Mouse (Mus musculus): ENCODE results near the gene Trabd2b. TPM values are rescaled to one million over a fixed set of nuclear protein-coding genes. Genes with fewer than 3 reads are reported as not detected.

Trabd2b gene
- total and polyA plus RNA-seq, 3 experiments: 0.05 TPM; not detected in 2

DNA sequence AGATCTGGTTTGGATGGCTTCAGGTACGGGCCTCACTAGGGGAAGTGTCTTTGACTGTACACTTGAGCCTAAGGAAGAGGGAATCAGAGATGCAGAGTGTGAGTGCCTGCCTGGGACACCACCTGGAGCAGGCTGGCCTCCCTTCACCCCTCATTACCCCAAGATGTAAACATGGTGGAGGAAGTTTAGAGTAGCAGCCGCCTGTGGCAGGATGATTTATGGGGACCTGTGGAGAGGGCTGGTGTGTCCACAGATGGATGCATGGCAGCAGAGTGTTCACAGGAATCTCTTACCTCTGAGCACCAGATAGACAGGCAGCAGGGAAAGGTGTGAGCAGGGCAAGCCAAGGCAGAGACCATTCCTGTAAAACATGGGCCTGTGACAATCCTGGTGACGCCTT lies 199.1 kb downstream of the Trabd2b start:
- TF ChIP-seq GATA2 (IDR thresholded peaks at IDR 0.05; ENCODE audit: borderline replicate concordance, low read depth, low read length) (no peak), GATA1 (IDR thresholded peaks at IDR 0.05; ENCODE audit: borderline replicate concordance, low read length) (no peak), TAL1 (conservative IDR thresholded peaks at IDR 0.05; ENCODE audit: low read depth, low read length) (no peak), POLR2AphosphoS5 (IDR thresholded peaks at IDR 0.05; ENCODE audit: insufficient replicate concordance, low read depth, low read length) (no peak), CTCF (IDR thresholded peaks at IDR 0.05; ENCODE audit: low read depth, low read length) (no peak)
- Histone ChIP-seq H3K4me3 (ENCODE audit: low read depth, low read length) (no peak overlapping the region), H3K36me3 (replicated peaks) (no peaks in the 10 kb centered on the region), H3K27me3 (ENCODE audit: insufficient read depth, low read length) (0 out of 2 replicates have a peak, but pooled peaks cover 2% of the 10 kb centered on the region), H3K4me1 (ENCODE audit: insufficient read depth, low read depth, low read length) (no peaks in the 10 kb centered on the region), H3K9me3 (replicated peaks) (peaks cover 21% of the 10 kb centered on the region)
- ATAC-seq (ENCODE audit: extremely low read depth, insufficient number of reproducible peaks, low FRiP score, poor library complexity, severe bottlenecking): no peak
- DNase-seq (ENCODE audit: low spot score): no peak

DNA sequence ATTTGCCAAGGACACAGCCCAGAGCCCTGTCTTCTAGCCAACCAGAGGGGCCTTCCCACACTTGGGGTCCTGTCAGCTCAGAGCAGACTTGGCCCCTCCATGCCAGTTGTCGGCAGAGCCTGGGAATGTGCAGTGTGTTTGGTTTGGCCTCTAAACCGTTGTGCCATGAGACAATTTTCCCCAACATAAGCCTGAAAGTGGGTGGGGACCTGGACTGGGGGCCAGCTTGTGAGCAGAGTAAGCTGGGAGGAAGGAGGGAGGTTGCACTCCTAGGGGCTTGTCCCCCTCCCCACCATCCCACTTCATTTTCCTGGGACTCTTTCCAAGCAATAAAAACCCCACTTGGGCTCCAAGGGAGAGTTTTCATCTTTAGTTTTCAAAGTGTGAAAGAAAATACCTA lies 201.3 kb downstream of the Trabd2b start:
- Histone ChIP-seq H3K4me1 (ENCODE audit: insufficient read depth, low read depth, low read length) (no peaks in the 10 kb centered on the region), H3K27me3 (ENCODE audit: insufficient read depth, low read length) (no peaks in the 10 kb centered on the region), H3K4me3 (ENCODE audit: low read depth, low read length) (no peak overlapping the region), H3K36me3 (replicated peaks) (no peaks in the 10 kb centered on the region), H3K9me3 (replicated peaks) (peaks cover 22% of the 10 kb centered on the region)
- TF ChIP-seq POLR2AphosphoS5 (IDR thresholded peaks at IDR 0.05; ENCODE audit: insufficient replicate concordance, low read depth, low read length) (no peak), GATA1 (IDR thresholded peaks at IDR 0.05; ENCODE audit: borderline replicate concordance, low read length) (no peak), CTCF (IDR thresholded peaks at IDR 0.05; ENCODE audit: low read depth, low read length) (no peak), TAL1 (conservative IDR thresholded peaks at IDR 0.05; ENCODE audit: low read depth, low read length) (no peak), GATA2 (IDR thresholded peaks at IDR 0.05; ENCODE audit: borderline replicate concordance, low read depth, low read length) (no peak)
- ATAC-seq (ENCODE audit: extremely low read depth, insufficient number of reproducible peaks, low FRiP score, poor library complexity, severe bottlenecking) (no peak), DNase-seq (ENCODE audit: low spot score) (no peak)

DNA sequence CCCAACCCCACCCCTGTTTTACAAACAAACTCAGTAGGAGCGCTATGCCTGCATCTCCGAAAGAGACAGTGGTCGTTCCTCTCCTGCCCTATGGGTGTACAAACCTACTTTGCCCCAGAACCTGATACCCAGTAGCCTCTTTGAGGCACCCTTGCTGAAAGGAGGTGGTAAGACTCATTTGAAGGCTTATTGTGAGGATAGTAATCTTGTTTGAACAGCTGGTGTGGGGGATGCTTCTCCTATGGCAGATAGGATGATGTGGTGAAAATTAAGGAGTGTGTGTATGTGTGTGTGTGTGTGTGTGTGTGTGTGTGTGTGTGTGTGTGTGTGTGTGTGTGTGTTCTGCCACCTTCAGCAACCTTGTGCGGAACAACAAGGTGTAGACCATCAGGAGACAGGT lies 202.8 kb downstream of the Trabd2b start:
- no peaks in the 10 kb centered on the region for H3K4me1 ChIP-seq (ENCODE audit: insufficient read depth, low read depth, low read length)
- H3K4me3 ChIP-seq (ENCODE audit: low read depth, low read length): no peak overlapping the region
- DNase-seq (ENCODE audit: low spot score): no peak
- ATAC-seq (ENCODE audit: extremely low read depth, insufficient number of reproducible peaks, low FRiP score, poor library complexity, severe bottlenecking): no peak
- TF ChIP-seq GATA2 (IDR thresholded peaks at IDR 0.05; ENCODE audit: borderline replicate concordance, low read depth, low read length): no peak
- TF ChIP-seq CTCF (IDR thresholded peaks at IDR 0.05; ENCODE audit: low read depth, low read length): no peak
- TF ChIP-seq GATA1 (IDR thresholded peaks at IDR 0.05; ENCODE audit: borderline replicate concordance, low read length): no peak
- no peak for TF ChIP-seq POLR2AphosphoS5 (IDR thresholded peaks at IDR 0.05; ENCODE audit: insufficient replicate concordance, low read depth, low read length)
- TF ChIP-seq TAL1 (conservative IDR thresholded peaks at IDR 0.05; ENCODE audit: low read depth, low read length): no peak
- H3K36me3 ChIP-seq (replicated peaks): no peaks in the 10 kb centered on the region
- H3K9me3 ChIP-seq (replicated peaks): peaks cover 22% of the 10 kb centered on the region
- no peaks in the 10 kb centered on the region for H3K27me3 ChIP-seq (ENCODE audit: insufficient read depth, low read length)

DNA sequence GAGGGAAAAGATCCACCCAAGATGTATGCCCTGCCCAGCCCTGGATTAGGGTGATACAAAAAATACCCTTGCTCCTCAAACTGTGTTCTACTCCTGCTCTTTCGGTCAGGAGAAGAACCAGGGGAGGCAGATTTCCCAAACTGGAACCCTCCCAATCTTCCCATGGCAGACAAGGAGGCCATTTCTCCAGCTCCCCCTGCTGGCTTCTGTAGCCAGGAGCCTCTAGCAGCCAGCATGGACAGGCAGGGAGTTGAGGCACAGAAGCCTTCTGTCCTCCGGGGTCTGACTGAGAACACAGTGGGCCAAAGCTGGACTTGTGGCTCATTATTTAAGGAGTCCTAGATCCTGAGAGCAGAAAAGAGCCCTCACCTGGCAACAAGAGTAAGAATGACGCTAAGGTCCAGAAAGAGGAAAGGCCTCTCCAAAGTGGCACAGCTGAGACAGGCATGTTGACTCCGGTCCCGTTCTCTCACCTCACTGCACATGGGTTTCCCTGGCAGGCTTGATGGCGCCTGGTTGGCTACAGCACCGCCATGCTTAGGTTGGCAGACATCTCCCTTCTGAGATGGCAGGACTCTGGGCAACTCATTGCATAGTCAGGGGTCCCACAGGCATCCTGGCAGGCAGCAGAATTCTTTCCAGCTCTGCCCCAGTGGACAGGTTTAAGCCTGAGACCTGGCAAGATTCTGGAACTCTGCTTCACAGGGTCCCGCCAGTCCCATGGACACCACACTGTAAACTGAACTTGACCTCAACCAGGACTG lies 204.8 kb downstream of the Trabd2b start:
- DNase-seq (ENCODE audit: low spot score): no peak
- no peaks in the 10 kb centered on the region for H3K27me3 ChIP-seq (ENCODE audit: insufficient read depth, low read length)
- H3K36me3 ChIP-seq (replicated peaks): no peaks in the 10 kb centered on the region
- H3K9me3 ChIP-seq (replicated peaks): peaks cover 16% of the 10 kb centered on the region
- ATAC-seq (ENCODE audit: extremely low read depth, insufficient number of reproducible peaks, low FRiP score, poor library complexity, severe bottlenecking): no peak
- H3K4me1 ChIP-seq (ENCODE audit: insufficient read depth, low read depth, low read length): no peaks in the 10 kb centered on the region
- no peak overlapping the region for H3K4me3 ChIP-seq (ENCODE audit: low read depth, low read length)
- no peak for TF ChIP-seq GATA1 (IDR thresholded peaks at IDR 0.05; ENCODE audit: borderline replicate concordance, low read length)
- no peak for TF ChIP-seq CTCF (IDR thresholded peaks at IDR 0.05; ENCODE audit: low read depth, low read length)
- no peak for TF ChIP-seq GATA2 (IDR thresholded peaks at IDR 0.05; ENCODE audit: borderline replicate concordance, low read depth, low read length)
- no peak for TF ChIP-seq TAL1 (conservative IDR thresholded peaks at IDR 0.05; ENCODE audit: low read depth, low read length)
- TF ChIP-seq POLR2AphosphoS5 (IDR thresholded peaks at IDR 0.05; ENCODE audit: insufficient replicate concordance, low read depth, low read length): no peak

DNA sequence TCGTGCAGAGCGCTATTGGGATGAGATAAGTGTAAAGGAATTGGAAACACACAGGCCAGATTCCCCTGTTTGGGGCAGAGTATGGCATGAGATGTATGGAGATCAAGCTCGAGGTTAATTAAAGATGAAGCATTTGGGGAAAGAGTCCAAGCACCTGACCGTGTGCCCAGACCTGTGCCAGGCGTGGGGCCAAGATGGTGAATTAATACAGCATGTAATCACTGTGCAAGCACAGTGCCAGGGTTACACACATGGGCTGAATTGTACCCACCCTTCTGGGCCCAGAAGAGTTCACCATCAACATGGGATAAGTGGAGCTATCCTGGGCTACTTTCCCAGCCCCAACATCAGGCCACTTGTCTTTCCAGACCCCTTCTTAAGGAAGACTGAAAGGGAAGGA lies 205.5 kb downstream of the Trabd2b start:
- H3K4me1 ChIP-seq (ENCODE audit: insufficient read depth, low read depth, low read length): no peaks in the 10 kb centered on the region
- DNase-seq (ENCODE audit: low spot score) (no peak), ATAC-seq (ENCODE audit: extremely low read depth, insufficient number of reproducible peaks, low FRiP score, poor library complexity, severe bottlenecking) (no peak)
- no peak overlapping the region for H3K4me3 ChIP-seq (ENCODE audit: low read depth, low read length)
- no peaks in the 10 kb centered on the region for H3K36me3 ChIP-seq (replicated peaks)
- TF ChIP-seq GATA2 (IDR thresholded peaks at IDR 0.05; ENCODE audit: borderline replicate concordance, low read depth, low read length): no peak
- no peak for TF ChIP-seq POLR2AphosphoS5 (IDR thresholded peaks at IDR 0.05; ENCODE audit: insufficient replicate concordance, low read depth, low read length)
- TF ChIP-seq TAL1 (conservative IDR thresholded peaks at IDR 0.05; ENCODE audit: low read depth, low read length): no peak
- no peak for TF ChIP-seq CTCF (IDR thresholded peaks at IDR 0.05; ENCODE audit: low read depth, low read length)
- TF ChIP-seq GATA1 (IDR thresholded peaks at IDR 0.05; ENCODE audit: borderline replicate concordance, low read length): no peak
- H3K27me3 ChIP-seq (ENCODE audit: insufficient read depth, low read length): no peaks in the 10 kb centered on the region
- H3K9me3 ChIP-seq (replicated peaks): peaks cover 15% of the 10 kb centered on the region

DNA sequence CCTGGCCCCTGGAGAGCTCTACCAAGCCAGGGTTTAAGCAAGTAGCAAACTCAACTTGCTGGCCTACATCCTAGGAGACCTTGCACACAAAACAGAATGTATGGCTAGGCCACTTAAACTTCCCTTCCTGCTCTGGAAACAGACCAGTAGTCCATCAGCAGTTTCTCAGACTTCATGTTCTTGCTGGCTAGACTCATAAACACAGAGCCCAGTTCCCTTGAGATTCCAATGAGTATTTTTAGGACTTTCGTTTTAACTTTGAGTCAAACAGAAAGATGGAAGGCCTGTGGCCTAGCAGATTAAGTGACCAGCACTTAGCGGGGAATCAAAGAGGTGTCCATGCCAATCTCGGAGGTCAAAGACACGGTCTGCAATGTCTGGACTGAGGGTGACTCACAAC lies 206.3 kb downstream of the Trabd2b start:
- Histone ChIP-seq H3K4me1 (ENCODE audit: insufficient read depth, low read depth, low read length) (no peaks in the 10 kb centered on the region), H3K36me3 (replicated peaks) (no peaks in the 10 kb centered on the region), H3K27me3 (ENCODE audit: insufficient read depth, low read length) (no peaks in the 10 kb centered on the region), H3K9me3 (replicated peaks) (peaks cover 15% of the 10 kb centered on the region), H3K4me3 (ENCODE audit: low read depth, low read length) (no peak overlapping the region)
- TF ChIP-seq POLR2AphosphoS5 (IDR thresholded peaks at IDR 0.05; ENCODE audit: insufficient replicate concordance, low read depth, low read length): no peak
- TF ChIP-seq CTCF (IDR thresholded peaks at IDR 0.05; ENCODE audit: low read depth, low read length): no peak
- no peak for TF ChIP-seq GATA1 (IDR thresholded peaks at IDR 0.05; ENCODE audit: borderline replicate concordance, low read length)
- DNase-seq (ENCODE audit: low spot score): no peak
- ATAC-seq (ENCODE audit: extremely low read depth, insufficient number of reproducible peaks, low FRiP score, poor library complexity, severe bottlenecking): no peak

Data from G1E (cell line).